ENCODE assay signal across 16 mouse cellular contexts in the genomic region with DNA sequence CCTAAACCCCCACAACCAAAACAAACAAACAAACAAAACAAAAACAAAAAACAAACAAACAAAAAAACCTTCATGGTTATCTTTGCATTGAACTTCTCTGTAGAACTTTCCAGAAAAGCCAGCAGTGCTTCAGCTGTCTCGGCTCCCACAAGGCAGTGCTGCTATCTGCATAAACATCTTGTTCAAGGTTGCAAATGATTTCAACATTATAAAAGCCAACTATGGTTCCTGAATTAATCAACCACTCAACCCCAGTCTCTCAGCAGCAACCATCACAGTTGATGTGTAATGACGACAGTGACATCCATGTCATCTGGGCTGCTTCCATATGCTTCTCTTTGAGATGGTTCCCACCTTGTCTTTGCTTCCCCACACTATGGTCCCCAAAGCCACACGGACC. TPM values are rescaled to one million over a fixed set of nuclear protein-coding genes. Genes with fewer than 3 reads are reported as not detected.
"Had no signal": no experiment of that assay in that cellular context is flagged by ENCODE, and none has a peak within 500 bp of the region (broad histone marks: within the 10 kb centered on the region; RNA-seq: fewer than 3 reads in every experiment).

No protein-coding gene starts in this region.

- DNase-seq: retina, postnatal 1 day; right cerebral cortex, adult 18-20 months; right cerebral cortex, postnatal 14 days; right cerebral cortex, postnatal 25 days; right cerebral cortex, postnatal 4 days; spleen, adult 18-20 months; thymus, adult 18-20 months; thymus, adult 2 months; thymus, postnatal 14 days; thymus, postnatal 25 days; thymus, postnatal 36 days; thymus, postnatal 4 days had no signal

- H3K36me3 ChIP-seq: neural tube, embryonic 12.5 days; neural tube, embryonic 13.5 days; stomach, embryonic 15.5 days had no signal

- H3K4me3 ChIP-seq: neural tube, embryonic 12.5 days; neural tube, embryonic 13.5 days; stomach, embryonic 15.5 days had no signal

- H3K4me1 ChIP-seq: neural tube, embryonic 12.5 days; neural tube, embryonic 13.5 days; stomach, embryonic 15.5 days had no signal

- H3K9ac ChIP-seq: neural tube, embryonic 12.5 days; neural tube, embryonic 13.5 days; stomach, embryonic 15.5 days had no signal

- H3K4me2 ChIP-seq: neural tube, embryonic 12.5 days; neural tube, embryonic 13.5 days; stomach, embryonic 15.5 days had no signal

- H3K9me3 ChIP-seq: neural tube, embryonic 12.5 days; neural tube, embryonic 13.5 days; stomach, embryonic 15.5 days had no signal

- H3K27me3 ChIP-seq: neural tube, embryonic 12.5 days; neural tube, embryonic 13.5 days; stomach, embryonic 15.5 days had no signal

- H3K27ac ChIP-seq: neural tube, embryonic 12.5 days; neural tube, embryonic 13.5 days; stomach, embryonic 15.5 days; stomach, postnatal 0 days had no signal

RNA-seq across cellular contexts. Expression of gene Gm9913, which starts 34.8 kb away (rescaled TPM):
- polyA plus RNA-seq: neural tube, embryonic 13.5 days had no signal
